Mouse (Mus musculus): Measurements from ENCODE around the gene Rexo4.

Rexo4 gene

DNA sequence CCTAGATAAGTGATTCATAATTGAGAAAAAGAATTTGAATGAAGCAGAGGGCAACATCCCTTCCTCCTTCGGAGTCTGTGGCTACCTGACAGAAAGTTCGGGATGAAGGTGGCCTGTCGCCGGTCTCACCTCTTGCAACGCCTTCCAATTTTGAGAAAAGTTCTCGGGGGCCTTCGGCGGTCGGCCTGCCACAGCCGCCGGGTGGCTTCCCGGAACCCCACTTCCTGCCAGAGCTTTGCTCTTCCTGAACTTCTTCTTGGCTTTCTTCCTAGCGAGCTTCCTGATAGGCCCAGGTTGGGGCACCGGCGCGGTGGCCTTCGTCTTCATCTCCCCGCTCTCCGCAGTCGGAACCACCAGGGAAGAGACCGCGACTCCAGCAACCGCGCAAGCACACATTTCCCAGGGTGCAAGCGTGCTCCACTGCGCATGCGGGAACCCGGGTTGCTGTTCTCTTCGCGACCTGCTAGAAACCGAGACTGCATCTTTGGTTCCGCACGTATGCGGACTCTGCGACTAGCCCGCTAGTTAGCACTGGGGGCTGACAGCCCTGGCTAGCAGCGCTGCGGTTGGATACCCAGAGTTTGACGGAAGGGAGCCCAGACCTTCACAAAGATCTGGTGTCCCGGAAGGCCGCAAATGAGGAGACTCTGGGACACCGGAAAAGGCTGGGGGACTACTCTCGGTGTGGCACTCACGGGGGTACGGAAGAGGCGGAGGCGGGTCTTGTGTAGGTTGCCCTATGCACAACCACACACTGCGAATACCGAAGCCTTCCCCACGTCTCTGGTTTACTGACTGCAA lies at the start of gene Rexo4:
Gene Rexo4 (minus strand): TSS at position 464 of the 801 bp plus-strand sequence.
- in situ Hi-C loops (cut with MboI, MseI) = no loop called here

DNA sequence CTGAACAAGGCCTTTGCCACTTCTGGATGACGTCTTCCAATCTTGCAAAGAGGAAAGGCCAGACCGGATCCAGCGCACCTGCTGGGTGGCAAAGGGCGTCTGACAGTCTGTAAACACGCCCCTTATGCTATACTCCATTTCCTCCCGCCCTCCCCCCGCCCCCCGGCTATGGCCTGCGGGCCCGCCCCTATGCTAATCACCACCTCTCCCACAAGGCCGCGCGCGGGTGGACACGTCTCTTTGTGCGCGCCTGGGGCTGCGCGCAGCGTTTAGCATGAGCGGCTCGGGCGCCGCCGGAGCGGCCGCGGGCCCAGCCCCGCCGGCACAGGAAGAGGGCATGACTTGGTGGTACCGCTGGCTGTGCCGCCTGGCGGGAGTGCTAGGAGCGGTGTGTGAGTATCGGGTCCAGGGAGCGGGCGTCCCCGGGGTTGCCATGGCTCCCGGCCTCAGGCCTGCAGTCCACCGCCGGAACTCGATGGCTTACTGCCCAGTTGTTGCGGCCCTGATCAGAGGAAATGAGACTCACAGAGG lies 45.6 kb upstream of the Rexo4 start, which contains the start of gene Cacfd1:
Gene Cacfd1 (plus strand): TSS at position 213 of the 531 bp plus-strand sequence.
- in situ Hi-C loops (cut with MboI, MseI) = no loop called here

DNA sequence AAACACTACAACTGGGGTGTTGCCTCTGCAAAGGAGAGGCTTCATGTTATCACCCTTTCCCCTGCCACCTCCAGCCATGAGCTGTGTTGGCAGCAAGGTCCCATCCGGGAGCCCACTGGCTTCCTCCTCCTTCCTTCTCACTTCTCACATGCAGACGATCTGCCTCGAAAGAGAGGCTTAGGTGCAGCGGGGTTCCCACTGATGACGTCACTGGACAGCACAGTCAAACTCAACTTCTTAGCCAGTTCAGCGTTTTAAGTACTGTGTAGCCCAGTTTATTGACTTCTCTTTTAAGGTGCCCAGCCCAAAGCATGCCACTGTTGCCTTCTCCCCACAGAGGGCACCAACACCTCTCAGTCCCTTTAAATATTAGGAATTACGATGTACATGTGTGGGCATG lies 43.5 kb upstream of the Rexo4 start:
- in situ Hi-C loops (cut with MboI, MseI) = no loop called here

DNA sequence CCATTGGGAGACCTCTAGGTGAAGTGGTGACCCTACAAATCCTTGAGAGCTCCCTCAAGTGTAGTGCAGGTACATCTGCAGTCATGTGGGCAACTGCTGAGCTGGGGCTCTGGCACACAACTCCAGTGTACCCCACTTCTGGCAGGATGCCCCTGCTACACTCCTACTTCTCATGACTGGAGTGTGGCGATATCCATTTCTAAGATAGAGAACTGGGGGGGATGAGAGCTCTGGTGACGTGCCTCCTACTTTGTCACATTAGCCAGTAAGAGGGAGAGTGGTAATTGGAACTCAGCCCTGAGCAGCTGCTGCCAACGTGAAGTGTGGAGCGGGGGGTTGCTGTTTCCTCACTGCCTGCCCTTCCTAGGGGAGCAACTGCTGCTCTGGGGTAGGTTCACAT lies 42.1 kb upstream of the Rexo4 start:
- in situ Hi-C loops (cut with MboI, MseI) = no loop called here

DNA sequence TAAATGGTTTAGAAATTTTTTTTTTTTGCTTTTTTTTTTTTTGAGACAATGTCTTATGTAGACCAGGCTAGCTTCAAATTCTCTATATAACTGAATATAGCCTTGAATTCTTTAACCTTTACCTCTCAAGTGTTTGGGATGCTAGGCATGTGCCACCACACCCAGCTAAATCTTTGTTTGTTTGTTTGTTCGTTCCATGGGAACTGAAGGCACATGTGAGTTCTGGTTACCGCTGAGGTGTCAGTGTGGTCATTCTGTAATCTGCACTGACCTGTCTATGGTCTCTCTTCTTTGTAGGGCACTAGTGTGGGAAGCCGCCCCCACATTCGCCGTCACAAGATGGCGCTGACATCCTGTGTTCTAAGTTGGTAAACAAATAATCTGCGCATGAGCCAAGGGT lies 33.8 kb upstream of the Rexo4 start:
- in situ Hi-C loops (cut with MboI, MseI) = loop anchor here (10.0 kb wide), 1 partner anchor 1147 kb away; no protein-coding TSS in a partner anchor

DNA sequence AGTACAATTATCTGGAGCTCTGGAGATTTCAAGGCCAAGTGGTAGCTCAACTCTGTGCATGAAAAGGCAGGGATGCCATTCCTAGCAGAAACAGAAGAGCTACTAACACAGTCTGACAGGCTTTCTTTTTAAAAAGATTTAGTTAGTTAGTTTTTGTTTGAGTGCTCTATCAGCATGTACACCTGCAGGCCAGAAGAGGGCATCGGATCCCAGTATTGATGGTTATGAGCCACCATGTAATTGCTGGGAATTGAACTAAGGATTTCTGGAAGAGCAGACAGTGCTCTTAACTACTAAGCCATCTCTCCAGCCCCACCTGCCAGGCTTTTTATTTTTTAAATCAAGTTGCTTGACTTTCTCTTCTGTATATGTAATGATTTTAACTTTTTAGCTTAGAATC lies 33.3 kb upstream of the Rexo4 start:
- in situ Hi-C loops (cut with MboI, MseI) = loop anchor here (10.0 kb wide), 1 partner anchor 1147 kb away; no protein-coding TSS in a partner anchor

DNA sequence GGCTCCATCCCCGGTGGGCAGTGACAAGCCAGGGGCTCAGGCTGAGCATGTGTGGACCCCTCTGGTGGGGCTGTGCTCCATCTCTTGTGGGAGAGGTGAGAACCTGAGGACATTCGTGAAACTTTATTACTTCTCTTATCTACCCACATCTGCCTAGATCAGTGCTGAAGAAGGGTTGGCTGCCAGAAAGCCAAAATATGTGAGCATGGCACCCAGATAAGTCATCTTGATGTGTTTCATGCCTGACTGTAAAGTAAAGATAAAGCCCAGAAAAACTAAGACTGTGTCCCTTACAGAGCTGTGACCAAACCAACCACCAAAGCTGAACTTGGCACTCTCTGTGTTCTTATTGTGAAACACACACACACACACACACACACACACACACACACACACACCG lies 29.8 kb upstream of the Rexo4 start:
- in situ Hi-C loops (cut with MboI, MseI) = loop anchor here (10.0 kb wide), 1 partner anchor 1151 kb away; no protein-coding TSS in a partner anchor

DNA sequence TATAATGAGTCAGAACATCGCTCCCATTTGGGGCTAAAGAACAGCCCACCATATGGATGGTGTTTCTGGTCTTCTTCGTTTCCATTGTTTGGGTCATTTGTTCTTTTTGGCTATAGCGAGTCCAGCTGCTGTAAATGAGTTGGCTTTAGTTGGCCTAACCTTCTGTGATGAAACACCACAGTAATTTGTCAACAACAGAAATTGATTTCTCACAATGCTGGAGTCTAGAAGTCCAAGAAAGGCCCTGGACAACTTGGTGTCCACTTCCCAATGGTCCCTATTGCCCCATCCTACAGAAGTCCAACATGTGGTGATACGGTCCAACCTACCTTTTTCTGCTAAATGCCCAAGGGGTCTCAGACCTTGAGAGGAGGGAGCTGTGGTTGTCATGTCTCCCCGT lies 20.5 kb upstream of the Rexo4 start:
- in situ Hi-C loops (cut with MboI, MseI) = no loop called here

DNA sequence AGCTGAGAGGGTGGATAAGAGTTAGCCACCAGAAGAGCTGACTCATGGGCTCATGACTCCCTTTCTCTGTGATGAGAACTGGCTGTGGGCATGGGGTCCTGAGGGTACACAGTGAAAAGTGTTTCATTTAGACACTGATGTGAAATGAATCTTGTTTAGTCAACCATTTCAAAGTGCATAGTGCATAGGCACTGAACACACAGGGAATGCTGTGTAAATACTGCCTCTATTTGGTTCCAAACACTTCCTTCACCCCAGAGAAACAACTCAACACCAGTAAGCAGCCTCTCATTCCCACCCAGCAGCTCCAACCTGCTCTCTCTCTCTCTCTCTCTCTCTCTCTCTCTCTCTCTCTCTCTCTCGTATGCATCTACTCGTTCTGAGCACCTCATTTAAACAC lies 20.0 kb upstream of the Rexo4 start:
- in situ Hi-C loops (cut with MboI, MseI) = no loop called here

DNA sequence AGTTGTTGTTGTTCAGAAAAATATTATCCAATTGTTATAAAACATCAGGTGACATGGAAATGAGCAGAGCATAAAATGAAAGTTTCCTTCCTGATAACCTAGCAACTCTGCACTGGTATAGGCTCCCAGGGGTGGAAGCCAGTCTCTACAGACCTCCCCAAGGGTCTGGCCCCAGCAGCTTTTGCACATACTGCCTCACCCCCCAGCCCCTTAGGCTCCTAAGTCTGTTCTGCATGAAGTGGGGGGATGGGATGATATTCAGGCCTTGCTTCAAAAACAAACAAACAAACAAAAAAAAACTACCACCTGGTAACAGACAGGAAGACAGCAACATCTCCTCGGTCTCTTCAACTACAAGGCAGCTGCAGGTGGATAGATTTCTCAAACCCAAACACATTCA lies 16.2 kb upstream of the Rexo4 start:
- in situ Hi-C loops (cut with MboI, MseI) = no loop called here

DNA sequence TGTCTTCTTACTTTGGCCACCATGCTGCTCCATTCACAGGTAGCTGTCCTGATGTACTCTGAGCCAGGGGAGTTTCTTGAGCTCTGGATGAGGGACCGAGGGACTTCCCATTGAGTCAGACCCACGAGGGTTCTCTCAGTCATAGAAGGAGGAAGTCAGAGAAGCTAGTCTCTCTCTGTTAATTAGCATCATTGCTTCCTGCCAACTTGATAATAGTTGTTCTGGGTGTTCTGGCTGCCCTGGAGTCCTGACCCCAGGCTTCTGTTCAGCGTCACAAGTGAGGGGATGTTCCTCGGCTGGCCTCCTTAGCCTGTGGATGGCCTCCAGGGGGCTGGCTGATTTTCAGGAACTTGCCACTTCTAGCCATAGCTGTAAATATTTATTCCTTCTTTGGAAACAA lies 9.8 kb upstream of the Rexo4 start:
- in situ Hi-C loops (cut with MboI, MseI) = loop anchor here (10.0 kb wide), 1 partner anchor 981 kb away; no protein-coding TSS in a partner anchor

DNA sequence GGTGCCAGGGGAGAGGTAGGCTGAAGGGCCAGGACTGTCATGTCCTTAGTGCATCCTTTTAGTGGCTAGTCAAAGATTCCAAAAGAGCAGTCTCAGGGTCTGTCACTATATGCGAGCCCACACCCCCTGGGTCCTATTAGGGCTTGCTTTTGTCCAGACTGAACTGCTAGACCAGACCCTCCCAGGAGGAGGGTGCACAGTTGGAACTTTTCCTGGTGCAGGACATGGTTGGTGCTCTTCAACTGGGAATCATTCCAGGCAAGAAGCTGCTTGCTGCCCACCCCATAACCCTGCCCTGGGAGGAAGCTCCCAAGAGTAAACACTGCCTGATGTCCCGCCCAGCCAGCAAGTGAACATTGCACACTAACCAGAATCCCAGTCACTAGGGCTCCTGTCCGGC lies 8.9 kb upstream of the Rexo4 start, which contains the start of gene Adamts13:
Gene Adamts13 (plus strand): TSS at position 301 of the 400 bp plus-strand sequence.
- in situ Hi-C loops (cut with MboI, MseI) = loop anchor here (10.0 kb wide), 1 partner anchor 982 kb away; no protein-coding TSS in a partner anchor

DNA sequence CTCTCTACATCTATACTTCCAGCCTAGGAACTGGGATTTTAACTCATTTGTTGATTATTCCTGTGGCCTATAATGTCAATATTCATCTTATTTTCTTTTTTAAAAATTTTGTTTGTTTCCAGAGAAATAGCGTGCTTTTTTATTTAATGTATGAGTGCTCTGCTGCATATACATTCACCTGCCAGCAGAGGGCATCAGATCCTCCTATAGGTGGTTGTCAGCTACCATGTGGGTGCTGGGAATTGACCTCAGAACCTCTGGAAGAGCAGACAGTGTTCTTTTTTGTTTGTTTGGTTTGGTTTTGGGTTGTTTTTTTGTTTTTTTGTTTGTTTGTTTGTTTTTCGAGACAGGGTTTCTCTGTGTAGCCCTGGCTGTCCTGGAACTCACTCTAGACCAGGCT lies 3.1 kb upstream of the Rexo4 start:
- in situ Hi-C loops (cut with MboI, MseI) = no loop called here

DNA sequence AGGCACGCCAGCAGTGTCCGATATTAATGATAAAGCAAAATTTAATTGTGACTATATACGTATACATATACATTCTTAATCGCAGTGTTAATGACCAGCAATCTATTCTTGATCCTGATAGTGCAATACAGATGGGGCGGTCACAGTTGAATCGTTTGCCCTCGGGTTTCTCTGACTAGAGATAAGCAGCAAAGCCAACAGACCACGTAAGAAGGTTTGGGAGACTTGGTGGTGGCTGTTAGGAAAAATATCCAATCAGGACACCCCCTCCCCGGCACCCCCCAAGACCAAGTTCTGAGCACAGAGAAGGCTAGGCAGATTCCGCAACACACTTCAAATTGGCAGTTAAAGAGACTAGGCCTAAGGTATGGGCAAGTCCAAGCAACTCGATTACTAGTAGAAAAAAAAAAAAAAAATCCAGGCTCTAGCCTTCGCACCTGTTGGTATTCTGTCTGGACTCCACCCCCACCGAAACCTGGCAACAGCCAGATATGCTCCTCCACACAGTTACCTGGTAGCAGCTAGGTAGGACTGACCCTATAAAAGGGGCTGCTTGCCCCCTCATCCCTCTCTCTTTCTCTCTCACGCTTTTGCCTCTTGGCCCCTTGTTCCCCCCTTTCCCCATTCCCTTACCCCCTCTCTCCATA lies 661 bp upstream of the Rexo4 start:
- in situ Hi-C loops (cut with MboI, MseI) = no loop called here

DNA sequence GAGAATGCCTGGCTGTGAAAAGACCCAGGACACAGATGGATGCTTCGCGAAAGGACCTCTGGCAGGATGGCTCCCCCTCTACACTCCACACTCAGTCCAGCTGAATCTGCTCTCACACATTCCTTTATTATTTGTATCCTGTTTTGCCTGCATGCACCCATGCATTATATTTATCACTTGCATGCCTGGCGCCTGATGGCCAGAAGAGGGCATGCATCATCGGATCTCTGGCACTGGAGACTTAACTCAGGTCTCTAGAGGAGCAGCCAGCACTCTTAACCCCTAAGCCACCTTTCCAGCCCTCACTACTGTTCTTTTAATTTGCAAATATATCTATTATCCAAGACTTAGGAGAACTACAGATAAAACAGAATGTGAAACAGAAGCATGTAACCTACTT lies 3.4 kb downstream of the Rexo4 start:
- in situ Hi-C loops (cut with MboI, MseI) = no loop called here

DNA sequence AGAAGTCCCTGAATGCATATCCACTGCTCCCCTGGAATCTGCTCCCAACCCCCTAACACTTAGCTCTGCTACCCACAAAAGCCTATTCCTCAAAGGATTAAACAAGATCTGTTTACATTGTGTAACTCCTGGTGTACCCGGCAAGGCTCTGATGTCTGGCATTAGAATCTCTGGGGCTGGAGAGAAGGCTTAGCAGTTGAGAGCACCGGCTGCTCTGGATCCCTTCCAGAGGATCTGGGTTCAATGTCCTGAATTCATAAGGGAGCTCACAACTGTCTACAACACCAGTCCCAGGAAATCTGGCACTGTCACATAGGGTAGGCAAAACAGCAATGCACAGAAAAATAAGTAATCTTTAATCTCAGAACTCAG lies 6.7 kb downstream of the Rexo4 start:
- in situ Hi-C loops (cut with MboI, MseI) = no loop called here

DNA sequence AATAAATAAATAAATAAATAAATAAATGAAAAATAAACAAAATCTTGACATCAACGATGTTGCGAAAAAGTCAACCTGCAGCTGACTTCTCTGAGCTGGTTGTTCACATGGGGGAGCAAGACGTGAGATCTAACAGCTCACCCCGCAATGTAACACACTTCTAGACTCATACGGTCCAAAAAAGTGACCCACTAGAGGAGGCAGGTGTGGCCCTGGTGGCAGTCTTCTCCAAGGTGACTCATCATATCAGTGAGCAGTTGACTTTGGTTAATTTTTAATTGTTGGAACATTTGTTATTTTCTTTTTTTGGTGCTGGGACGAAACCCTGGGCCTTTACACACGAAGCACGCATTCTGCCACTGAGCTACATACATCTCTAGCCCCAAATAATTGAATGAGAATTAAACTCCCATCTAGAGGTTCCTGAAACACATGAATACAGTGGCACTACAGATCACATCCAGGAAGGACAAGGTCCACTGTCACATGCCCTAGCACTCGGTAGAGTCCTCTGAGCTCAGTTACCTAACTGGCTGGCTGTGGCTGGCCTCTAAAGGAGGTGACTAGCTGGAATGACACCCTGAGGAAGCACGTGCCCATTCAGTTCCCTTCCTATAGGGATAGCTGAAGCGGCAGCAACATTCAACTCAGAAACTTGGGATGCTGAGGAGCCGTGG lies 7.2 kb downstream of the Rexo4 start:
- in situ Hi-C loops (cut with MboI, MseI) = no loop called here

DNA sequence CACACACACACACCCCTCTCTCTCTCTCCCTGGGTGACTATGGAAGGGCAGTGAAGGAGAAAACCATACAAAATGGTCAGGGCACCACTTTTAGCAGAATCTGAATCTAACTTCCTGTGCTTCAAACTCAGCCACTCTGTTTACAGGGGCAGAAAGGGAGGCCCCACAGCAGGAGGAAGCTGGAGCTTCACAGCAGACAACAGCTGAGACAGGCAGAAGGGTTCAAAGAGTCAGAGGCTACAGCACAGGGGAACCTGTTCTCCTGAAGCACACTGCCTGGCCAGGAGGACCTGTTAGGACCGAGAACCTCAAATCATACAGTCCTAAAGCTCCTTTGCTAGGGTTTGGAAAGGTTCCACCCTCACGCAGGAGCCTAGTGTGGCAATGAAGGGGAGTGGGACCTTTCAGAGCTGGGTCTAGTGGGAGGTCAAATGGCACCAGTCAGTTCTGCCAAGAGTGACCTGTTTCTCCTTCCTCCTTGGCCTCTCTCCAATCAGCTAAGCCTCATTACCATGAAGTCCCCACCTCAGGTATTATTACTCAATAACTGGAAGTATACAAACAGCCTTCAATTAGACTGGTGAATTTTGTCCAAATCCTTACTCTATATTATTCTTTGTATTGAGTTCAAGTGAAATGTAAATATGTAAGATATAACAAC lies 9.3 kb downstream of the Rexo4 start:
- in situ Hi-C loops (cut with MboI, MseI) = no loop called here

DNA sequence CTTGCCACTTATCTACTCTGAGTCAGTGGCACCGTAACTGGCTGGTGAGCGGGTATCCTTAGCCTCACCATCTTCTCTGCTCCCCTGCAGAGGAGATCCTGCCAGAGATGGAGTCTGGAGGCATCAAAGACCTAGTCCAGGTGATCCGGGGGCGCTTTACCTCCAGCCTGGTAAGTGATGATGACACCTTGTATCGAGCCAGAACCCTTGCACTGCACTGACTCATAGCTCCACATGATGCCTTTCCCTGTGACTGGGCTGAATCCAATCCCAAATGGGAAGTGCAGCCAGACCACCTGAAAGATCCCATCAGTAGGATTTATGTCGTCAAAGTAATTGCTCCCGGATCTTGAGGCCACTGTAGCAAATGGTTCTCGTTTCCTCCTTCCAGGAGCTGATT lies 11.3 kb downstream of the Rexo4 start:
- in situ Hi-C loops (cut with MboI, MseI) = no loop called here

DNA sequence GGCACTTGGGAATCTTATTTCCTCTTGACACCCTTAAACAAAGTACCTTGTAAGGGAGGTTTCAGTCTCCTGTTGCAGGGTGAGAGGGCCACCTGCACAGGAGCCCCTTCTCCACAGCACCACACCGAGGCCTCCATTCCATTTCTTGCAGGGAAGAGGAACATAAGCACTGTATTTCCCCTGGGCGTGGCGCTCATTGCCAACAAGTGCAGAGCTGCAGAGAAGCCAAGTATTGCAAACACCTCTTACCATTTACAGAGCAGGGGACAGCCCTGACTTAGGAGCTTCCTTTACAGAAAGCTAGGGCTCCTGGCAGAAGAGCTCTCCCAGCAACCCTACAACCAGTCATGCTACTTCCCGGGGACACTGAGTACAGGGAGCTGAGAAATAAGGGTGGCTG lies 12.0 kb downstream of the Rexo4 start:
- in situ Hi-C loops (cut with MboI, MseI) = no loop called here

DNA sequence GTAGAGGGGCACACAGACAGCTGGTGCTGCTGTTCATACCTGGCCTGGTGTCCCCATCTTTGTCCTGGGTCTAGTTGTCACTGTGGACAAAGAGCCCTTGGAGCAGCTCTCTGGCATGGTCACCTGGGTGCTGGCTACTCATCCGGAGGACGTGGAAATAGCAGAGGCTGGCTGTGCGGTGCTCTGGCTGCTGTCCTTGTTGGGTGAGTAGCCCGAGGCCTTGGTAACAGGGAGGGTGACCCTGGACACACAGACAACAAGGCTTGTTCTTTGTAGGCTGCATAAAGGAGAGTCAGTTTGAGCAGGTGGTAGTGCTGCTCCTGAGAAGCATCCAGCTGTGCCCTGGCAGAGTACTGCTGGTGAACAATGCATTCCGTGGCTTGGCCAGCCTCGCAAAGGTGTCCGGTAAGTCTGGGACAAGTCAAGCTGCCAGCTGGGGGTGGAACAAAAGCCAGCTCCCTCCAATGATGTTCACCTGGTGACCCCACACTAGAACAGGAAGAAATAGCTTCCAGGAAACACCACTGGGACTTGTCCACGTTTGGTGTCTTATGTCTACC lies 12.8 kb downstream of the Rexo4 start:
- in situ Hi-C loops (cut with MboI, MseI) = no loop called here
